Mouse (Mus musculus) hindbrain, embryonic 10.5 days (tissue): ENCODE measurements around the gene Gjb4. TPM values are rescaled to one million over a fixed set of nuclear protein-coding genes. Genes with fewer than 3 reads are reported as not detected.
A peak's percentile ranks its signal among the peaks of the same experiment; 100 is the strongest.

Experiments used
- DNase-seq: peaks from one replicate; pipeline ENCODE4 v3.0.0-alpha.2; 2017; ENCODE audit warnings: low spot score
- H3K27ac ChIP-seq: fragments of 300-500 bp; sonication (generic); 2 replicates; pipeline ENCODE4 v1.5.1; 2016; ENCODE audit warnings: mild to moderate bottlenecking, moderate library complexity
- H3K27me3 ChIP-seq: fragments of 300-500 bp; sonication (generic); 2 replicates; pipeline ENCODE4 v1.6.1; 2016; ENCODE audit warnings: mild to moderate bottlenecking; ENCODE audit not compliant: poor library complexity, insufficient read depth, severe bottlenecking
- H3K36me3 ChIP-seq: fragments of 300-500 bp; sonication (generic); 2 replicates; pipeline ENCODE4 v1.6.1; 2016; ENCODE audit warnings: mild to moderate bottlenecking, moderate library complexity
- H3K4me1 ChIP-seq: fragments of 300-500 bp; sonication (generic); replicated peaks from 2 replicates; pipeline ENCODE4 v1.6.1; 2016; ENCODE audit warnings: mild to moderate bottlenecking
- H3K4me3 ChIP-seq: fragments of 300-500 bp; sonication (generic); 2 replicates; pipeline ENCODE4 v1.5.1; 2016; ENCODE audit warnings: mild to moderate bottlenecking, moderate library complexity
- H3K9me3 ChIP-seq: fragments of 300-500 bp; sonication (generic); 2 replicates; pipeline ENCODE4 v1.6.1; 2016; ENCODE audit warnings: mild to moderate bottlenecking, moderate library complexity
- WGBS: fragments of 180-500 bp; shearing (Covaris S2); methylation state at CpG from one replicate; pipeline ENCODE4 v1.1.7; 2016; 5-methylcytosine and 5-hydroxymethylcytosine counted together
- polyA plus RNA-seq: library from polyadenylated mRNA; unstranded; fragments of >200 nt; fragmentation: Nextera tagmentation; extraction: Ambion mirVana; gene quantifications from 2 replicates; pipeline ENCODE4 v1.2.1, GENCODE M21; 2016

The Gjb4 gene
- polyA plus RNA-seq, result 0.15 and 0.21 TPM in 2 replicates

DNA sequence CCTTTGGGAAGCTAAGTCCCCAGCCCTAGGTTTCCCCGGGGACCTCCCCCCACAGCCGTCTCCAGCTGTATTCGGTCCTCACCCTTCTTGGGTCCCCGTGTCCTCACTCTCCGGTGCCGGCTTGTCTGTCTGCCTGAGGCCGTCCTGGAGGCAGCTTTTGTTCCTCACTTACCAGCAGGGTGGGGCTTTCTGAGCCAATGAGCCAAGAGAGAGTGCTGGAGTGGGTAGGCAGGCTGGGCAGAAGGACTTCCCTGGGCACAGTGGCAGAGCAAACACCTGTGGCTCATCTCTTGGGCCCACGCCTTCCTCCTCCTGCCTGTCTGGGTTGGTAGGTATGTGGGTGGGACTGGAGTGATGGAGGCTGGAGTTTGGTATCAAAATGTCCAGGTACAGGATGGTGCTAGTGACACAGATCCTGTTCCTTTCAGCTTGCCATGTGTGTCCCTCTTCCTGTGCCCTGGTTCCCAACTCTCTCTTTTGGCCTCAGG is at the start of gene Gjb4:
Gene Gjb4, minus strand, starts transcription at position 131 of the 488 bp plus-strand sequence.
- Histone ChIP-seq H3K27ac (peak within 1 kb of the TSS; percentile 45; the same call in 1 of the 2 replicates), H3K4me1 (peaks cover 45% of the 10 kb centered on the region), H3K36me3 (no peaks in the 10 kb centered on the region), H3K27me3 (peaks cover 7% of the 10 kb centered on the region; the same call in 1 of the 2 replicates), H3K4me3 (no peak within 1 kb of the TSS), H3K9me3 (no peaks in the 10 kb centered on the region)
- no peak for DNase-seq
- 37% methylated on average over 8 of the region's 8 CpGs for WGBS

DNA sequence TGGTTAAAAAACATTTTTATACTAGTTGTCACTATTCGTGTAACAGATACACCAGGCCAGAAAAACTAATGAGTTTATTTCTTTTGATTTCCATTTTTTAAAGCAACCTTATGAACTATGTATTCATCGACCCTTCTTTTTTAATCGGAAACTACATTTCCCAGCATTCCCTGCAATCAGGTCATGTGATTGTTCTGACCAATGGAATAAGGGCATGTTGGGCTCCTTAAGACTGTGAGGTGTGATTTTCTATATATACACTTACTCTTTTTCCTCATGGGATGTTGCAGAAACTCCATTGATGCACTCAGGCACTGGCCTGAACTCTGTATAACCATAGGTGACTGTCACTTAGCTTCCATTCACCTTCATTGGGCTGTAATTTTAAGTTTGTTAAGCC is 48.7 kb upstream of the Gjb4 start:
- Histone ChIP-seq H3K27me3 (no peaks in the 10 kb centered on the region), H3K4me1 (no peaks in the 10 kb centered on the region), H3K4me3 (no peak overlapping the region), H3K36me3 (no peaks in the 10 kb centered on the region), H3K27ac (no peak overlapping the region), H3K9me3 (no peaks in the 10 kb centered on the region)
- 68% methylated on average over 3 of the region's 3 CpGs for WGBS
- no peak for DNase-seq

DNA sequence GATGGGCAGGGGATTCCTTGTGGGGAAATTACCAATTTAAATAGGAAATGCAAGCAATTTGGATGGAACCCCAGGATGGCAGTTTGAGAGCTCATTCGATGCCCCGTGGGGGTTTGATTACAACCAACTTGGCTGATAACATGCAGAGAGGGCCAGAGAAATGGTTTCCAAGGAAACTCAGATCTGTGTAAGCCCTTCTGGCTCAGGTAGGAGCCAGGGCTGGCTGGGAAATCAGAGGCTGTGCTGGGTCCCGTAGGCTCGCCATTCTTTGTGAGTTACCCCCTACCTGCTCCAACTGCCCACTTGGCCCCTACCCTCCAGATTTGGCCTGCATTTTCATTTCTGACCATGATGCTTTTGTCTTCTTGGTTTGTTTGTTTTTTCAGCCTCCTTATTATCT is 48.3 kb upstream of the Gjb4 start:
- Histone ChIP-seq H3K36me3 (no peaks in the 10 kb centered on the region), H3K27ac (no peak overlapping the region), H3K4me3 (no peak overlapping the region), H3K9me3 (no peaks in the 10 kb centered on the region), H3K4me1 (no peaks in the 10 kb centered on the region), H3K27me3 (no peaks in the 10 kb centered on the region)
- DNase-seq, result no peak
- 90% methylated on average over 4 of the region's 4 CpGs for WGBS

DNA sequence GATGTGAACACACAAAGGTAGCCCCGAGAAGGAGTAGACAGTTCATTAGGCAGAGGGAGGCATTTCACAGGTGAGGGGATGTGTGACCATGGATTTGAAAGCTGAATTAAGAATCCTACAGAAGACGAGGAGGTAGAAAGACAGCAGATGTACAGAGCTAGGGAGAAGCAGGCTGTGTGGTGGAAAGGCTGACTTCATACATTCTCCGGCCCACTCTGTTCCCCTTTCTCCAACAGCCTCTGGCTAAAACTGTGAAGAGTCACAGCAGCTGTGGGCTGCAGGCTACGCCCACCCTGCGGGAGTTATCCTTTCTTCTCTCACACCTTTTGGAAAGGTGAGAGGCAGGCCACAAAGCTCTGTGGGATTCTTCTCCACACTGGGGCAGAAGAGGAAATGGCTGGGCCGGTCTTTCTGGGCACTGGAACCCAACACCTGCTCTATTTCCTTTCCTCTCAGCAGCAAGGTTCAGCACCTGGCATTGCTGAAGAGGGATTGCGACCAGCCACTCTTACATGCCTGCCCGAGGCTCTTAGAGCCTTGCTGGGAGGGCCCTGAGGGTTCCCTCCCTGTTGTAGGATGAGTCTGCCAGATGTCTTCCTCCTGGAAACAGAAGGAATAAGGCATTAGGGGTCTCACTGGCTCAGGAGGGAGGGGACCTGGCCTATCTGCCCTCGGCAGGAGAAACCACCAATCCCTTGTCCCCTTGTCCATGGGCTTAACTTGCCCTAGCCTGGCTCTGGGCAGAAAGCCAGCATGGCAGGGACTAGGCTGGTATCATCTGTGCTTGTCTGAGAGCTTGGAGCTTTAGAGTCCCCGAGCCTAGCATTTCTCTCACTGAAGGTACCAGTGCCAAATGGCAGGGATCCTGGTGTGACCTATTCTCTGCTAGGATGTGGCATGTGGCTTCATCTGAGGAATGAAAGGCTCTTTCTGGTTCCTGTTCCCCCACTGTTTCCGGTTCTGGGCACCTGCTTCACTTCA is 46.6 kb upstream of the Gjb4 start:
- Histone ChIP-seq H3K36me3 (no peaks in the 10 kb centered on the region), H3K4me1 (no peaks in the 10 kb centered on the region), H3K27me3 (no peaks in the 10 kb centered on the region), H3K4me3 (no peak overlapping the region), H3K27ac (no peak overlapping the region), H3K9me3 (no peaks in the 10 kb centered on the region)
- no peak for DNase-seq
- 65% methylated on average over 11 of the region's 11 CpGs for WGBS

DNA sequence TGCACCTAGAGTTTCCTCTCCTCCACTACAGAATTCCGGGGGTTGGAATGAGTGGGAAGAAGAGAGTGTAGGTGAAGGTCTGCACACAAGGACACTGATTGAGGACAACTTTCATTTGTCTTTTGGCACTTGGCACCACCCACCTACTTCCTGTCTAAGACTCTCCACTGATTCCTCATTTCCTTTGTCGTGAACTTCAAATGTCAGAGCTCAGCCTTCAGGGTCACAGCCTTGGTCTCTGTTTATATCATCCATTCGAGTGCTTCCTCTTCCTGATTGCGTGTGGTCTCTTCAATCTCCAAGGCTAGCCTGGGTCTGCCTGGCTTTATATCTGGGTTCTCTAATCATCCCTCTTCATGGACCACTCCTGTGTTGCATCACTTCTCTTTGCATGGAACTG is 41.7 kb upstream of the Gjb4 start:
- H3K27me3 ChIP-seq, result no peaks in the 10 kb centered on the region
- H3K27ac ChIP-seq, result no peak overlapping the region
- 83% methylated on average over 4 of the region's 4 CpGs for WGBS
- no peaks in the 10 kb centered on the region for H3K36me3 ChIP-seq
- DNase-seq, result no peak
- H3K4me1 ChIP-seq, result no peaks in the 10 kb centered on the region
- no peak overlapping the region for H3K4me3 ChIP-seq
- peaks cover 4% of the 10 kb centered on the region; the same call in 1 of the 2 replicates for H3K9me3 ChIP-seq

DNA sequence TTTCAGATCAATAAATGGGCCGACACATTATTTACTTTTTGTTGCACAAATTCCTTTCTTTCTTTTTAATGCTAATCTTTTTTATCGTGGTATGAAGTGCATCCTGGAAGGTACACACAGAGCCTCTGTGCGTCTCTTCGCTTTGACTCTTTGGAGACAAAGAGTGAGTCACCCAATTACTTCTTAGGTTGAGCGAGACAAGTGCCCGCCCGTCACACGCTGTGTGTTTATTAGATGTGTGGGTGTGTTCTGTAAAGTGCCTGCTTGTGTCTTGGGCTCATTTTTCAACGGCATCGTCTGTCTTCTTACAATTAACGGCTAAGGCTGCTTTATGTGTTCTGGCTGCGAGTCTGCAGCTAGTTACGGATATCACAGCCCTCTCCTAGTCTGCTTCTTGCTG is 35.8 kb upstream of the Gjb4 start:
- H3K4me1 ChIP-seq, result peaks cover 5% of the 10 kb centered on the region; the same call in 1 of the 2 replicates
- DNase-seq, result no peak
- H3K27ac ChIP-seq, result no peak overlapping the region; the same call in 1 of the 2 replicates
- H3K9me3 ChIP-seq, result peaks cover 4% of the 10 kb centered on the region; the same call in 1 of the 2 replicates
- no peaks in the 10 kb centered on the region for H3K27me3 ChIP-seq
- H3K4me3 ChIP-seq, result no peak overlapping the region
- 73% methylated on average over 13 of the region's 13 CpGs for WGBS
- H3K36me3 ChIP-seq, result no peaks in the 10 kb centered on the region

DNA sequence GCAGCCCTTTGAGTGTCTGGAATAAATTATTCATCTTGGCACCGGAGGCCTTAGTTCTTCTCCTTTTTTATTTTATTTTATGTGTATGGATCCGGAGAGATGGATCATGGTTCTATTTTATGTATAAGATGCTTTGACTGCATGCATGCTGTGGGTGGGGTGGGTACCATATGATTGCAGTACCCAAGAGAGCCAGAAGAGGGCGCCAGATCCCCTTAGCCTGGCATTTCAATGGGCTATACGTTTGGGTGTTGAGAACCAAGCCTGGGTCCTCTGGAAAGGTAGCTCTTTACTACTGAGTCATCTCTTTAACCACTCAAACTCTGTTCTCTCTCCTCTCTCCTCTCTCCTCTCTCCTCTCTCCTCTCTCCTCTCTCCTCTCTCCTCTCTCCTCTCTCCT is 23.5 kb upstream of the Gjb4 start:
- 36% methylated on average over 4 of the region's 4 CpGs for WGBS
- peaks cover 32% of the 10 kb centered on the region for H3K4me1 ChIP-seq
- H3K9me3 ChIP-seq, result no peaks in the 10 kb centered on the region
- no peak overlapping the region for H3K27ac ChIP-seq
- no peaks in the 10 kb centered on the region for H3K36me3 ChIP-seq
- no peaks in the 10 kb centered on the region for H3K27me3 ChIP-seq
- H3K4me3 ChIP-seq, result no peak overlapping the region
- no peak for DNase-seq

DNA sequence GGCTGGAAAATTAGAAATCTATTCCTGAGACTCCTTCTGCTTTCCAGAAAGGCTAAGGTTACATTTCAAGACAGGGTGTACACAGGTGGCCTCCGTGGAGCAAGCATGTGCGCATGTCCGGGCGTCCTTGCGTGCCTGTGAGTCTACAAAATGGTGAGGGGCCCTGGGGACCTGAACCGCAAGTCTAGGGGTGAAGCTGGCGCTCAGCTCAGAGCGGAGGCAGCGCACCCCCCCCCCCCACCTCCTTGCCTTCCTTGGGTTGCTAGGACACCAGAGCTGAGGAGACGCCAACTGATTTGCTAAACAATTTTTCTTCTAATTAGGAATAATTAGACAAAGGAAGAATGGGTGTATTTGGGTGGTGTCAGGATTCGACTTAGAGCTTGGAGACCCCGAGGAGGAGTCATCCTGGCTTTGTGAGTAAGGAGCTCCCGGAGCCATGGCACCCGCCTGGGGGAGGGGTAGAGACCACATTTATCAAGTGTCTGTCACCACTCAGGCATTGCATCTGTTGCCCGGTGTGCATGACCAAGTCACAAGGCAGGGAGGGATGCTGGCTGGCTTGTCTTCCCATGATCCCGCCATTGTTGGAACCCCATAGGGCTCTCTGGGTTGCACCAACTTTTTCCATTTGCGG is 21.8 kb upstream of the Gjb4 start:
- 77% methylated on average over 17 of the region's 17 CpGs for WGBS
- no peaks in the 10 kb centered on the region for H3K9me3 ChIP-seq
- peak overlapping the region; percentile 57; the same call in 1 of the 2 replicates for H3K27ac ChIP-seq
- H3K4me1 ChIP-seq, result peaks cover 33% of the 10 kb centered on the region
- peak; percentile 64 for DNase-seq
- no peaks in the 10 kb centered on the region for H3K36me3 ChIP-seq
- H3K4me3 ChIP-seq, result no peak overlapping the region
- H3K27me3 ChIP-seq, result no peaks in the 10 kb centered on the region

DNA sequence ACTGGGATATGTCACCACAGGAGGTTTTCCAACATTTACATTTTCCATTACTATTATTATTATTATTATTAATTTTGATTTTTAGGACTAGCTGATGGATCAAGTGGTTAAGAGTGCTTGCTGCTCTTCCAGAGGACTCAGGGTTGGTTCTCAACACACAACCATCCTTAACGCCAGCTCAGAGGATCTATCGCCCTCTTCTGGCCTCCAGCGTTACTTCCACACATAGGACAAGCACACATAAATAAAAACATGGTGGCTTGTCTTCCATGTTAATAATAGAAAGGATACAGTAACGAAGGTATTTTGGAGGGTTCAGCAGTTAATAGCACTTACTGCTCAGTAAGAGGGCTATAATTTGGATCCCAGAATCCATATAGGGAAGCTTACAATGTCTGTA is 20.8 kb upstream of the Gjb4 start:
- Histone ChIP-seq H3K4me1 (peaks cover 33% of the 10 kb centered on the region), H3K36me3 (no peaks in the 10 kb centered on the region), H3K4me3 (no peak overlapping the region), H3K27ac (no peak overlapping the region), H3K9me3 (no peaks in the 10 kb centered on the region), H3K27me3 (no peaks in the 10 kb centered on the region)
- 85% methylated on average over 4 of the region's 4 CpGs for WGBS
- no peak for DNase-seq

DNA sequence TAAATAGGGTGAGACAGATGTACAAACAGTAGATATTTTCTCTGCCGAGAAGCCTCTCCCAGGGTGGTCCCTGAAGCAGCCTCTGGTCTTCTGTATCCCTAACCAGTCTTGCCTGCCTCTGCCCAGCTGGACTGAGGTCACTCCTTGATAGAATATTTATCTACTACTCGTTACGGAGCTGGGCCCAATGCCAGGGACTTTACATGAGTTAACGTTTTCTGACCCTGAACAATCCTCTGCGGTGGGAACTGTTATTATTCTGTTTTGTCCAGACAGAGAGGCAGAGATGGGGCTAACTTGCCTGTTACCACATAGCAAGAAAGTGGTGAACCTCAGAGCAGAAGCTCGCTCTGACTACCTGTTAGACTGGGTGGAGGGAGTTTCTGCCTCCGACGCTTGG is 19.6 kb upstream of the Gjb4 start:
- WGBS, result 80% methylated on average over 8 of the region's 8 CpGs
- Histone ChIP-seq H3K36me3 (no peaks in the 10 kb centered on the region), H3K4me1 (peaks cover 38% of the 10 kb centered on the region)

DNA sequence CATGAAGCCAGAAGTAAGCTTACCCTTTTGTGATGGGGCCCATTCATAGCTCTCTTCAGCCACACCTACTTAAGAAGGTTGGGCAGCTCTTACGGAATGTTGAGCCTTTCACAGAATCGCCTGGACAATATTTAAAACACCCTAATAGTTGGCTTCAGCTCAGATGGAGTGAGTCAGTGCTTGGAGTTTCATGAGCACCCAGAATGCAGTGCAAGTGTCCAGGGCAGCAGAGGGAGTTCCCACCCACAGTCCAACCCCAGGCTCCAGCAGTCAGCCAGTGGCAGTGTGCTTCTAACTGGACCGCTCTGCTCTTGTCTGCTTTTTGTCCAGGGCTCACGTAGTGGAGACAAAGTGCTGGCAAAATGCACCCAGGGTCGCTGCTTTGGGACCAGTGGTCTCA is 17.7 kb upstream of the Gjb4 start:
- WGBS, result 73% methylated on average over 5 of the region's 5 CpGs
- Histone ChIP-seq H3K27ac (0 out of 2 replicates have a peak overlapping the region, but pooled peaks have one; percentile 40), H3K9me3 (no peaks in the 10 kb centered on the region), H3K4me1 (peaks cover 38% of the 10 kb centered on the region), H3K4me3 (no peak overlapping the region), H3K27me3 (no peaks in the 10 kb centered on the region; the same call in 1 of the 2 replicates), H3K36me3 (no peaks in the 10 kb centered on the region)
- no peak for DNase-seq

More for the DNA sequence above, 19.6 kb upstream of the Gjb4 start:
- Histone ChIP-seq H3K9me3 (no peaks in the 10 kb centered on the region), H3K27ac (no peak overlapping the region), H3K4me3 (no peak overlapping the region), H3K27me3 (no peaks in the 10 kb centered on the region; the same call in 1 of the 2 replicates)
- DNase-seq, result no peak

DNA sequence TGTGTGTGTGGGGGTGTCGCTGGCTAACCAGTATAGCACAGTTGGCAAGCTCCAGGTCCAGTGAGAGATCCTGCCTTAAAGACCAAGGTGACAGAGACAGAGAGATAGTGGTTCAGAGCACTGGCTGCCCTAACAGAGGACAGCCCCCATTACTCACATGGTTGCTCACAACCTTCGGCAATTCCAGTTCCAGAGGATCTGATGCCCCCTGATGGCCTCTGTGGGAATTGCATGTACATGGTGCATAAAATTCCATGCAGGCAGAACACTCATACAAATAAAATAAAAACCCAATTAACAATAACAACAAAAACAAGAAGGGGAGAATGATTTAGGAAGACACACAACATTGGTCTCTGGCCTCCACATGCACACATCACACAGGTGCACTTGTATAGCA is 16.6 kb upstream of the Gjb4 start:
- Histone ChIP-seq H3K36me3 (no peaks in the 10 kb centered on the region), H3K4me1 (peaks cover 34% of the 10 kb centered on the region), H3K9me3 (no peaks in the 10 kb centered on the region), H3K4me3 (no peak overlapping the region), H3K27me3 (peaks cover under 1% of the 10 kb centered on the region; the same call in 1 of the 2 replicates), H3K27ac (no peak overlapping the region)
- DNase-seq, result peak; percentile 46
- 41% methylated on average over 2 of the region's 2 CpGs for WGBS
